Mouse (Mus musculus) c-Kit-positive CD71-negative TER-119-negative erythroid progenitor cells, embryonic 14.5 days (primary cell): ENCODE results near the gene Gramd1c.

Experiments
- DNase-seq: peaks from one replicate; pipeline ENCODE4 v3.0.0-alpha.2; 2013; ENCODE audit warnings: low read depth

Gene Gramd1c

DNA sequence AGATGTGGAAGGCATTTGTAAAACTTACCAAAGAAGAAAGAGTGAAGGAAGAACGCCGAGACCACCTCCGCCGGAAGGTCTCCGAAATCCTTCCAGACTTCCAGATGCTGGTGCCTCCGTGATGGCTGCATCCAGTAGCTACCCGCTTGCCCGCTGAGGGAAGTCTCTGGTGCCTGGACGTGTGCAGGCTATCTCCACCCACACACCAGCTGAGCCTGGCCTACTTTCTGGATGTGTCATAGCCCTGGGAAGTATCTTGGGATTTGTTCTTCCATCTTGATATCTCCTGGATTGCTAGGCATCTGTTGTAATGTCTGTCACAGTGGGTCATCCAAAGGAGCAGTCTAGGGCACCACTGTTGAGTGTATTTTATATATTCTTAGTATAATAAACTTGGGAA lies 99.9 kb downstream of the Gramd1c start:
- DNase-seq, result no peak

DNA sequence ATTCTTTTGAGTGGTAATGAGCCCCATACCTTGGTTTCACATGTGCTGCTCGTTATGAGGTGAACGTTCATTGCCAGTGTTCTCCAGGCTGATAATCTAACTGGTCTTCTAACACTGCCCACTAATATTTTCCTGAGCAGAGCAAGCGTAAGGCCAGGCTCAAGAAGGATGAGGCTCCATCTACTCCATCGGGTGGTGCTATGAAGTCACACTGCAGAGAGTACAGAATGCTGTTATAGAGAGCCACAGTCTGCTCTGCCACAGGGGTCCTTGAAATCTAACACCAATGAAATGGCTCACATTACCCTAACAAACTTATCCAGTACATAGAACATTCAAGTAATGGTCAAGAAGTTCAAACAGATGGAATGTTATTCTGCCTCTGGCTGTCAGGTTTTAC lies 105.1 kb downstream of the Gramd1c start:
- no peak for DNase-seq

DNA sequence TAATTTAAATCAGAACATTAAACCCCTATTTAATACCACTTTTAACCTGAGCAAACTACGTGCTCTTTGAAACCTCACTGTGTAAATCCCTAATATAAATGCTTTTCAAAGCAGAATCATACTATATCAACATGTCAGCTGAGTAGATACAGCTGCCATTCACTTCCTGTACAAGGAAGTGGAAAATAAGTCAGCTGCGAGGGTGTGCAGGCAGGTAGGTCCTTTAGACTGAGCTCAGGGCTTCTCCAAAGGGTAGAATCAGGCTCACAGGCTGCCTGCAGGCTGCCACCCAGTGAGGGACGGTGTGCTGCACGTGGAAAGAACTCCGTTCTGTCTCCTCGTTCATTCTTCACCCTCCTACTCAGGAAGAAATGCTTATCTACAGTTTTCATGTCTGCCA lies 108.2 kb downstream of the Gramd1c start:
- no peak for DNase-seq

DNA sequence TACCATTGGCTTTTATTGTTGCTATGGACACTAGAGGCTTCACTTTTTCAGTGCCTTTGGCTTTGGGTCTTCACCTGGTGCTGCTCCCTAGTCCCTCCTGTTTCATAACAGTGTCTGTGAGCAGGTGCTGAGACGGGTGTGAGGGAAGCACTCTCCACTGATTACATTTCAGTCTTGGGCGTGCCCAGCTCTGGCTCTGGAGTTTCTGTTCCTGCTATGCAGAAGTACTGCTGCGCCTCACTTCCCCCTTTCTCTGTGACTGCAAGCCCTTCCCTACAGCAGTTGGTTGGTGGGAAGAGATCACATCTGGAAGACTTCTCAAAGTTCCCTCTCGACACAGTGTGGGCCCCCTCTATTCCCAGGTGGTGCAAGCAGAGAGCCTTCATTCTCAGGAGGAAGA lies 111.6 kb downstream of the Gramd1c start:
- DNase-seq, result peak; percentile 17

DNA sequence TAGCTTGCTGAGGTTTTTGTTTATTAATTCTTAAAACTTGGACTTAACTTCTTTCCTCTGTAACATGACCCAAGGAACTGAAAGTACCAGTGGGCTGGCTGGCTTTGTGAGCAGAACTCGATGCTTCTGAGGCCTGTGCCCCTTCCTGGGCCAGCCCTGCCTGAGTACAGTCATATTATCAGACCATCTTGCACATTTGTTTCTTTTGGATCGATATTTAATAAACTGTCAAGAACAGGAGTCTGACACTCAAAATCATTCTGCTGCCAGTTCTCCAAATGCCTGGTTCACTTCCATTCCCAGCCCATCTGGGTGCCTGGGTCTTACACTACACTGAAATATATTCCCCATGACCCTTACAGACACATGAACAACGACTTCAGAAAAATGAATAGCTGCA lies 117.3 kb downstream of the Gramd1c start:
- DNase-seq, result no peak

DNA sequence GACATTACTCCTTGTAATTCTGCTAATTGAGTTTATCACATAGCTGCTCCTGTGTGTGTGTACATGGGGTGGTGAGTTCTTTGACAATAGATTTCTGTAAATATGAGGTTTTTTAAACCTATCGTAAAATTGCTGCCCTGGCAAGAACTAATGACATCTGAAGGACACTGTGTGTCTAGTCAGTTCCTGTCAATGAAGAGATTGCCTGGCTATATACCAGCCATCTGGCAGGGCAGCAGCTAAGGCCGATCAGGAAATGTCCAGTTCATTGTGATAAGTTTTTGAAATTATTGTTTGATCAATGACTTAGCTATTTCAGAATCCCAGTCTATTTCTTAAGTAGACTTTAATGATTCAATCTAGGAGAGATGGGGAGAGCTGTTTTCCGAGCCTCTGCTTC lies 117.8 kb downstream of the Gramd1c start:
- no peak for DNase-seq

DNA sequence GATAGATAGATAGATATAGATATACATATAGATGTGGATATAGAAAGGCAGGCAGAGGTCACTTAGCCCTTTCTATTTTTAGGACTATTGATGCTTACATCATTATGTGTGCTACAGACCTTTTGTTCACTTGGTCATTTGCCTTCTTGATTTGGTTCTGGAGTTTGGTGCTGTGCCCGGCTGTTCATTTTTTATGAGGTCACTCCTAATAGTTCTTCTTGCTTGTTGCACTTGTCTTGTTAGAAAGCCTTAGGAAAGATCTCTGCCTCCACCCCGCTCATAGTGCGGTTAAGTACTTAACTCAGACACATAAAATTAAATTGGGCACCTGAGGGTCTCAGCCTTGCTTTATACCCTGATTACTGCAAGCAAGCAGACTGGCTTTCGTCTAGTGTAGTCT lies 122.3 kb downstream of the Gramd1c start:
- no peak for DNase-seq

DNA sequence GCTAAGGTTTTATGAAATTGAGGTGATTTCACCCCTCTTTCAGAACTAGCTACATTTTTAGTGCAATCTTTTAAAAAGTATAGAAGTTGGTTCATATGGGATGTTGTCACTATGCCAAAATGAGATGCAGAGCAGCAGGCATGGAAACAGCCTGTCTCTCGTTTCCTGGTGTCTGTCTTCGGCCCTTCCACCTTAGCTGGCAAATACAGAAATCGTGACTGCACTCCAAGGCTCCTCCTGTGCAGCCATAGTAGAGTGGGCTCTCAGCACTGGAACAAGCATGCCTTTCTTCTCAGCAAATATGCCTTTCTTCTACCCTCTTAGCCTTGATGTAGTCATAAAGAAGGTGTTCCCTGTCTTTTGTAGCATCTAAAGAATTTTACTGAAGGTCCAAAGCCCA lies 127.3 kb downstream of the Gramd1c start:
- no peak for DNase-seq

DNA sequence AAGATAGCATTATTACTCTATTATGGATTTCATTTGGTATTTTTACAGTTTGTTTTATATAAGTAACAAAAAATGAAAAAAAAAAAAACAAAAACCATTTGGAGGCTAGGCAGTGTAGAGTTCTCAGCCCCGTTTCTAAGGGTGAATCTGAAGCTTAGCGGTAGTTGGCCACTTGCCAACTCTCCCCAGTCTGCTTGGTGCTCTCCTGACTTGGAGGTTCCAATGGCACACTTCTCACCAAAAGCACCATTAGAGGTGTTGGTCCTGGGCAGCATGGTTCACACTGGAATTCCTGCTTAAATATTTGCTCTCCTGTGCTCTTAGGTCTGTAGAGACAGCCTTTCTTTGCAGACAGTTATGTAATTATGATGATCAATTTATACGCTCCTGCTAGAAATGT lies 127.8 kb downstream of the Gramd1c start:
- no peak for DNase-seq

DNA sequence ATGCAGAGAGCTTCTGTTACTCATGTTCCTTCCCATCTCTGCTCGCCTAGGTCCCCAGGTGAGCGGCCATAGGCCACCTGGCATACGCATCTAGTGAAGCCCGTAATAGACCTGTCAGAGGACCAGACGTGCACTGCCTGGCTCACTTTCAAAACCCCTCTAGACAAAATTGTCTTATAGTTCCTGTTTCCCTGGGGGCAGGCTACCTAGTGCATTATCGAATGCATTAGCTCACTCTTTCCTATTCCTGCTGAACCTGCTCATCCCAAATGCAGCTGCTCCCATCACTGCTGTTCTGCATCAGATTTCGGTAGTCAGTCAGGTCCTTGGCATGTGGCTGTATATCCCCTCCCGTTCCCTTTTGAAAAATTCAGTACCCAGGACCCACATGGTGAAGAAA lies 128.3 kb downstream of the Gramd1c start:
- DNase-seq, result no peak

DNA sequence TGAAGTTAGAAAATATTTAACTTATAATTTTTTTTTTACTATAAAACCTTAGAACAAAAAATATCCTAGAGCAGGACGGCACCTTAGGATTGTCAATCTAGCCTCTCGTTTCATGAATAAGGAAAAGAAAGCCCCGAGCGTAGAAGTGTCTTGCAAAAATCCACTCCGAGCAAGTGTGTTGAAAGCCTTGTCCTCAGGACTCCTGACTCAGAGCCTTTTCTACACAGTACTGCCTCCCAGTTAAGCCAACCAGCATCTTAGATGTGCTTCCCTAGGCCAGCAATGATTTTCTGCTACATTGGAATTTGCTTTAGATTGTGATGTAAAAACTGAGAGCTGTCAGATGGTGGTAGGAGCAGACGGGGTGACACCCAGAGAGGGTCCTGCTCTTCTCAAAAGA lies 130.1 kb downstream of the Gramd1c start:
- no peak for DNase-seq

DNA sequence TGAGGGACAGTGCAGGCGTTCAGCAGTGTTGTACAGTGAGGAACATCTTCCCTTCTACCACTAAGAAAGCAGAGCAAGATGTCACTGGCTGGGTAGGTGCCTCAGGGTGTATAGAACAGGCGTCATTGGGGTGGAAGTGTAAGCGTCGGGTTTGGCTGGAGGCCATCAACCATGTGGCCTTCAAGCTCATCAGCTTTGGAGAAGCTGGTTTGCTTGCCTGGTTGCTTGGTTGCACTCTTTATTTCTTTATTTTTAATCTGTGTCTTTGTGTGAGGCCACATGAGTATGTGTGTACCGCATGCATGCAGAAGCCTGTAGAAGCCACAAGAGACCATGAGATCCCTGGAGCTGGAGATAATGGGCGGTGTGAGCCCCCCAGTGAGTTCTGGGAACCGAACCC lies 130.8 kb downstream of the Gramd1c start:
- no peak for DNase-seq

DNA sequence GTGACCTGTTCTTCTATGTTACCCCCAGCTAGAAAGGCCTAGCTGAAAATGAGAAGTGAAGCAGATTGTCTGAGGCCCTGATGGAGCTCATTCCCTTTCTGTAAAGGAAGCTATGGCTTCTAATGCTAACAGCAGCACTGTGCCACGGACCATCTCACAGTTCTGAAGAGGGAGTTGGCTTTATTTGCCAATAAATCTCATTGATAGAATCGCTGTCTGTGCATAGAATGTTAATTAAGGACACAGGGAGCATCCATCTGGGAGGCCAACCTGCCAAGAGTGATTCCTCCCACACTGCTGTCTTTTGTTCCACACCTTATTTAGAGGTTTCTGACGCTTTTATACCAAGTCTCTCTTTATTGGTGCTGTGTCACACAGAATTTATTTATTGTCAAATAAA lies 131.6 kb downstream of the Gramd1c start:
- DNase-seq, result no peak

DNA sequence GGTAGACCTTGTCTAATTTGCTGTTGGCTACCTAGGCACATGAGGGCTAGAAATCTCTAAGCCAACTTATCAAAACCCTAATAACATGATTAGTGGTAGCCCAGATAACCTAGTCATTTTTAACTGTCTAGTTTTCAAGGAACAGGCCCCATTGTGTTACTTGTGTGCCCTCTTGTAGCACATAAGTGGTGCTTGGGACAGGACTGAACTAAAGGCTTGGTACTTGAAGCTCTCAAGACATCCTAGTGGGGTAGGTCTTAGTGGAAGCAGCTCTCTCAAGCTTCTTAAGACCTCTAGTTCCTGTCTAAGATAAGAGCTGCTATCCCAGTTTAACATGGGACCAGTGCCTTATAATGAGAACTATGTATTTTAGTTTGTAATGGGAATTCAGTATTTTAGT lies 132.6 kb downstream of the Gramd1c start:
- no peak for DNase-seq
